Mouse (Mus musculus) urinary bladder, postnatal 4 days (tissue): ENCODE measurements at regions not wholly inside any gene's neighbourhood (a gene's known extent, or its start where the extent isn't known, plus 50 kb on each side); places are given as distances from the start of the nearest gene placed in this dataset.
A peak's percentile ranks its signal among the peaks of the same experiment; 100 is the strongest.
"Not testable (repeated sequence)": the region's sequence is repeated elsewhere in the genome, so short reads cannot be mapped to it uniquely, and the experiment has no call there.

ENCODE experiments used
- DNase-seq, 2 experiments: peaks; one replicate each; pipeline ENCODE4 v3.0.0; 2021 to 2022; ENCODE audit warnings: low spot score in 2 of 2

DNA sequence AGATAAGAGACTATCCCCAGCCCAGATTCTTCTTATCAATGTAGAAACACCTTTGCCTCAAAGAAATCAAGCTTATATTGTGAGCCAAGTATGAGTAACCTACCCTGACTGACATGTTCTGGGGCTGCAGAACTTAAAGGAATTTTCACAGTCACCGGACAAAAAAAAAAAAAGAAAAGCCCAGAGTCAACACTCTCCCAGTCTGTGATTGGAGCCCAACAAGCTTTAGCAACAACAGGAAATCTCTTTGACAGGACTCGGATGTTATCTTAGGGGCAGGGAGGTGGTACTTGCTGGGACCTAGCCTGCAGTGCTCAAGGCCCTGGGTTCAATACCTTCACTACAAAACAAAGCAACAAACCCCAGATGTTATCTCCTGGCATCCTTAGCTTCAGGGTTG, 114.2 kb downstream of the Nectin1 start:
- no peak for DNase-seq

DNA sequence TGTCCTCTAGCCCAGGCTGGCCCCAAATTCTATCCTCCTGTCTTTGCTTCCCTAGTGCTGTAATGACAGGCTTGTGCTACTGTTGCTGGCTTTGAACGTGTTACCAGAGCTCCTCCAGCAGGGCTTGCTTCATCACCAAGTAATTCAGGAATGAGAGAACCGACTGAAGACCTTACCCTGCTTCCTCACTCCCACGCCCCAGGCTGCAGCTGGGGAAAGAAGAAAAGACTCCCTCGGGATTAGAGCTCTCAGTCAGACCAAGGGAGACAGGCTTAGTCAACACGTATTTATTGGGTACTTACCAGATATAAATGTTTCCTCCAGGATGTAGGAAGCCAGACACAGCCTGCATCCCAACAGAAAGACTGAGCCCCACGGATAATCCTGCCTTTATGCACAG, 115.0 kb downstream of the Nectin1 start:
- DNase-seq, result no peak

DNA sequence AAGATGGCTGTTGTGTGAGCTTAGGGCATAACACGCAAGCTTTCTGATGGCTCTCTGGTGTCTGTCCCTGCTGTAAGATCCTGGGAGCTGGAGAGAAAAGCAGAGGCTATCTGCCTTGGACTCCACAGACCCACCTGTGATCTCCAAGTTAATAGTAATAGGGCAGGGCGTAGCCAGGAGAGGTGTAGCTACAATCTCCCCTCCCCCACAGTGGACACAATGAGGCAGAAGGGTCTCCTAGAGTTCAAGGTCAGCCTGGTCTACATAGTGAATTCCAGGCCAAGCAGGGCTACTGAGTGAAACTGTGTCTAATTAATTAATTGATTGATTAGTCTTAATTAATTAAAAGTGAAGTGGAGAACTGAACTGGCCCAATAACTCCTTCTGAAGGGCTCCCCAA, 116.5 kb downstream of the Nectin1 start:
- no peak for DNase-seq

DNA sequence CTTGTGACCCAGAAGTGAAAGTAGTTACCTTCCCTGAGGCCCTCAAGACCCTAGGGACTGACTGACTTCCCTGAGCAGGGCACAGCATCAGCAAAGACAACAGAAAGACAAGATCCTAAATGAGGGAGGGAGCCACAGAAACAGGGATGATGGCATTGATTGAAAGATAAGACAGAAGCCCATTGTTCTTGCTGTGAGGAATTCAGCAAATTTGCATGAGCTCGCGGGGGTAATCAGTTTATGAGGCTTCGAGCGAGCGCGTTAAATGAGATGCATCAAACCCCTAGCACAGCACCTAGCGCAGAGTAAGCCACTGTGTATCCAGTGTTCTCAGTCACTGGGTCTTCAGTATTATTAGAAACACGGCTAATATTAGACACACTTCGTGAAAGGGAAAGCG, 117.6 kb downstream of the Nectin1 start:
- DNase-seq, result no peak

DNA sequence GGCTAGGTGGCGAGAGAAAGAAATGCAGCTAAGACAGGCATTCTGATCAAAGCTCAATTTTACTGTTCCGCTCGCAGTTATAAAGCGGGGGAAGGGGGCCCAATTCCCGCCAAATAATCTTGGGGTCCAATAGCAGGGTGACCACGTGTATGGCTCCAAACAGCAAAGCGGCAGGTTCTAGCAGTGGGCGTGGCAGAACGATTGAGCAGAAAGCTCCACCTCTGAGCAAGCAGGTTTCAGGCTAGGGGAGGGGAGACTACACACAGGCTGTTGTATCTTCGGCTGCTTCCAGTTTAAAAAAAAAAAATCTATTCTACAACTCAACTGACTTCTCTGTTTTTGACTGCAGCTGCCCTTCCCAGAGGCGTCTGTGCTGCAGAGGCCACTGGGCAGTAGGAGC, 118.2 kb downstream of the Nectin1 start:
- DNase-seq, result not testable (repeated sequence)

DNA sequence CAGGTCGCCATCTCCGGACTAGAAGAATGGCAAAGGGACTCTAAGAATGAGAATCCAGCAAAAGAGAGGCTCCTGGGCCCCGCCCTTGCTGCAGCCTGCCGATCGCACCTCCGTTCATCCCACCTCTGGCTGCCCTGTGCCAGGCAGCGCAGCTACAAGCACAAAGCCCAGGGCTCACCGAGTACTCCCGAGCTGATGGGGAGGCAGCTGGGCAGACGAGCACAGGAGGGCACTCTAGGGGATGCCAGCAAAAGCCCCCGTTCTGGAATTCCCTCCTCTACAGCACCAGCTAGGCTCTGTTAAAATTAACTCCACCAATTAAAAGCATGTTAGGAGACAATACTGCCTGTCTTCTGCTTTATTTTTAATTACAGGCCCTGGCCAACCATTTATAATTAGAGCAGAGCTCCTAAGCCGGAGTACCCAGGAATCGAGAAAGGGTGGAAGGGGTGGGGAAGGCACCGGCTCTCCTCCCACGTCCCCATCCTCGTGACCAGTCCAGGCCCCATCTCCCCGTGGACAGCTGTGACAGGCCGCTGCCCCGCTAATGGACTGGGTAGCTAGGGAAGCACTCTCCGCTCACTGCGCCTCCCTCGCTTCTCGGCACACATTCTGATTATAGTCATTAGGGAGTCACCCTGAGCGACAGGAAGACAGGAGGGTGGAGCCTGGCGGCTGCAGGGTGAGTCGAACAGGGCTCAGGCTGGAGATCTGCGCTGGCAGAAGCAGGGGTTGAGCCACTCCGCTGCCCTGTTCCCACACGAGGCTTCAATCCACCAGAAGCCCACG, 120.0 kb downstream of the Nectin1 start:
- no peak for DNase-seq

DNA sequence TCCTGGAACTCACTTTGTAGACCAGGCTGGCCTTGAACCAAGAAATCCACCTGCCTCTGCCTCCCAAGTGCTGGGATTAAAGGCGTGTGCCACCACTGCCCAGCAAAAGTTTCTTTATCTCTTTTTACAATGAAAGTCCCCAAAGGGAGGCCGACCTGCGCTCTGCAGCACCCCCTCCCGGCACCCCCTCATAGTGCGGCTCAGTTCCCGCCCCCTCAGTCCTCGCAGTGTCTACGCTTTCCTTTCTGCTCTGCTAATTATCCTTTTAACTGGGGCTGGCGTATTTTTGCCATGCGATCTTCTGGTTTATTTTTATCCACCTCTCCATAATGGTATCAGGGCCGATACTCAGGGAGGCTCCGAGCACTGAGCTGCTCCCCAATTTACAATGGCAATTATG, 123.0 kb downstream of the Nectin1 start:
- DNase-seq, result no peak

DNA sequence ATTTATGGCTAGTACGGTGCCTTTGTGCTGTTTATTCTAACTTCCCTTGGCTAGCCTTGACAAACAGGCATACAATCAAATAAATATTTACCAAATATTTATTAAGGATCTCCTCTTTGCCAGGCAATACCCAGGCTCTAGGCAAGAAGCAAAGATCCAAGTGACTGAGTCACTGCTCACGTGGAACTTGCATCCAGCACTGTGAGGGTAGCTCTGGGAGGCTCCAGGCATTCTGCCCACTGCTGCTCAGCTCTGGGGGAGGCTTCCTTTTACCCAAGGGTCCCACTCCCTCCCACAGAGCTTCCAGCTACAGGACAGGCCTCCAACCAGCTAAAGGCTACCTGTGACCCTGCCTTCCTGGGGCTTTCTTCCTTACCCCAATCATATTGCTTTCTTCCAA, 130.1 kb downstream of the Nectin1 start:
- no peak for DNase-seq

DNA sequence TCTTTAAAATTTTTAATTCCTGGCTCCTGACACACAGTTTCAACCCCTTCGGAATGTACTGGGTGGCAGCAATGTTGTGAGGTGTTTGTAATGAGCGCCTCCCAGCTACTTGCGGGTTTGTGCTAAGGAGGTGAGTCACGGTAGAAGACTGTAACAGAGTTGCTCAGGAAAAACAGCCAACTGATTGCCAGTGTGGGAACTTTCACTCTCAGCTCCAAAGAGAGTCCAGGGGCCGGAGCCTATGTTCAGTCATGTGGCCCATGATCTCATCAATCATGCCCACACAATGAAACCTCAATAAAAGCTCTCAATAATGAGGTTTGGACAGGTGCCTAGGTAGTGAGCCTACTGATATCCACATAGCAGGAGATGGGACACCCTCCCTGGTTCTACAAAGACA, 130.5 kb downstream of the Nectin1 start:
- no peak for DNase-seq

DNA sequence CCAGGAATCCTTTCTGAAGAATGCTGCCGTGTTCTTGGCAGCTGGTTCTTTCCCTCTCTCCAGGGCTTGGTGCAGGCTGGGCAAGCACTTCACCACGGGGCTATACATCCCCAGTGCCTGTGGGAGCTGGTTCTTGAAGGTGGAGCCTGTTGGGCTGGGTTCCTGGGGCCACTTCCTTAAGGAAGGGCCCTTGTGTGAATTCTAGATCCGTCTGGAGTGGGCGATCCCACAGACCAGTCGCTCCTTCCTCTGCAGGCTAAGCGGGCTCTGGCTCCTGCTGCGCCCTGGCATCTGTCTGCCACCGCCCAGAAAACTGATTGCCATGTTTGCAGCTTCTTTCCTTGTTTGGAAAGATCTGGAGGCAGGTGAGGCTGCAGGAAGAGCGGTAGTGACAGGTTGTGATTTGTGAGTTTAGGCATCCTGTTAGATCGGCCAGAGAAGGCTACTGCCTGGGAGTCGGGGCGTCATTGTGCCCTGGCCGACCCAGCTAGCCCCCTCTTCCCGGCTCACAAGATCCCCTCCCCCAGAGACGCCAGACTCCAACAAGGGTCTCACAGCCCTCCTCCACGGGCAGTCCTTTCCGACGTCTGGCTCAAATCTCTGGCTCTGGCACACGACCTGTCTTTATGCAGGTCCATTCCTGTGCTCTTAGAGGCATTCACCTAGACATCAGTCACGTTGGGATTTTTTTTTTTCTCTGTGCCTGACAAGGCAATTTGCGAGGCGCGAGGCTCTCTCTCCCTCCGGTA, 135.6 kb downstream of the Nectin1 start:
- DNase-seq, result no peak

DNA sequence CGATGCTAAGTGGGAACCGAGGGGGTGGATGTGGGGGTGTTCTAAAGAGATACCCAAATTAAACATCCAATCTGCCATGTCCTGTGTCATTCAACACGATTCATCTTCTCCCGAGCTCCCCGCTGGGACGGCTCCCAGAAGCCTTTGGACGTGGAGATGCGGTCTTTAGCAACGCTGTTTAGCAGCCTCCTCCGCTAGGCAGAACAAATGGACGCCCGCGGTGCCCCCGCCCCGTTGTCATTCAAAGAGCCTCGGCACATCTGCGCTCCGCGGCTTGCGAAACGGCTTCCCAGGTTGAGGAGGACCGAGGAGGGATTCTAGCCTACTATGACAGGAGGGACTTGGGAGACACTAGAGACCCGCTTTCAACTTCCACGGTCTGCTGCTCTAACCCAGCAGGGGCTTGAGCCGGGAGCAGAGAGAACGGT, 136.2 kb downstream of the Nectin1 start:
- no peak for DNase-seq

DNA sequence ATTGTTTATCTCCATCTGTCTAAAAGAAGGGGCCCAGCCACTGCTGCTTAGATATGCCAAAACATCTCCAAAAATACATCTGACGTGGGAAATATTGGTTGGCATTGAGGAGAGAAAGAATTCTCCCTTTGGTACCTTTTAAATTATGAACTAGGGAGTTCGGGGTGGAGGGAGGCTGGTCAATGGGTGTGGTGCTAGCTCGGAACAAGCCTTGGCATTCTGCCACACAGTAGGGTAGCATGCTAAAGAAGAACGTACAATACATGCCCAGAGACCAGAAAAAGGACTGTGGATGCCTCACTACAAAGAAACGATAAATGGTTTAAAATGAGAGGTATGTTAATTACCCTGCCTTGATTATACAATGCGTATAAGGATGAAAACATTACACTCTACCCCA, 149.3 kb downstream of the Nectin1 start:
- no peak for DNase-seq

DNA sequence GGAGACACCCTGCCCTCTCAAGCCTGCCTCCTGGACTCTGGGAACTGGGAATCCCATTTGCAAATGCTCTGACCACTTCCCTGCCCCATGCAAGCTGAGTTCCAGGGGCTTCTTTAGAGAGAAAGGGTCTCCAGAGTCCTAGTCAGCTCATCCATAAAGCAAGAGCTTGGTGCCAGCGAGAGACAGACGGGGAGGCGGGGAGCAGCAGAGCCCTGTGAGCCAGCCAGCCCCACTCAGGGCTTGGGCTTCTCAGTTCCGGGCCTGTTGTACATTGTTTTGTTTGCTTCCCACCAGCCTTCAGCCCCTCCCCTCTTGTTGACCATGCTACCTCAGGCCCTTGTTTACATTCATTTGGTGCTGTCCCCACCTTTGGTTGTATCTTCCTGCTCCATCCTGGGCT, 143.9 kb upstream of the Thy1 start:
- DNase-seq, result no peak

DNA sequence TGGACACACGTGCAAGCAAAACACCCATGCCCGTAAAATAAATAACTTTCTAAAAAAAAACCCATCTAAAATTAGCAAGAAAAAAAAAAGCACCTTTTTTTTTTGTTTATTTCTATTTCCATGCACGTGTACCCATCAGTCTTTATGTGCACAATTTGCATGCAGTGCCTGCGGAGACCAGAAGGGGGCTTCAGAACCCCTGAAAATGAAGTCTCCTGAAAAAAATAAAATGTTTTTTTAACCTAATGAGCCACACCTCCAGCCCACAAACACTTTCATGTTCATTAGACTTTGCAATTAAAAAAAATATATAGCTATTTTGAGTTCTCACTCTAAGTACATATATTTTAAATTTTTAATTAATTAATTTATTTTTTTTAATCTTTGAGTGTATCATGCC, 134.9 kb upstream of the Thy1 start:
- DNase-seq, result no peak

DNA sequence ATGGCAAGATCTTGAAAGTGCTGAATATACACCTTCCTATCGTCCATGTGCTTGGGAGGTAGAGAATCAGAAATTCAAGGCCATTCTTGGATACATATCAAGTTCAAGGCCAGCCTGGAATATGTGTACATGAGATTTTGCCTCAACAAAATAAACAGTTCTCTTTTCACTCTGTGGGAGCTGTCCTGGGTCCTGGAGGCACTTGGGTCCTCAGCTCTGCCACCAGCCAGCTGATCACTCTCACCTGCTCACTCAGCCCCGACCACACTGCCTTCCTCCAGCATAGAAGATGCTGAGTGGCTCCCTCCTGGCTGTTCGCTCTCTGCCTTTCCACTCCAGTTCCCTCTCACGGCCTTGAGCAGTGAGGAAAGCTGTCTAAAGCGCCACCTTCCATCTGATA, 128.2 kb upstream of the Thy1 start:
- no peak for DNase-seq

DNA sequence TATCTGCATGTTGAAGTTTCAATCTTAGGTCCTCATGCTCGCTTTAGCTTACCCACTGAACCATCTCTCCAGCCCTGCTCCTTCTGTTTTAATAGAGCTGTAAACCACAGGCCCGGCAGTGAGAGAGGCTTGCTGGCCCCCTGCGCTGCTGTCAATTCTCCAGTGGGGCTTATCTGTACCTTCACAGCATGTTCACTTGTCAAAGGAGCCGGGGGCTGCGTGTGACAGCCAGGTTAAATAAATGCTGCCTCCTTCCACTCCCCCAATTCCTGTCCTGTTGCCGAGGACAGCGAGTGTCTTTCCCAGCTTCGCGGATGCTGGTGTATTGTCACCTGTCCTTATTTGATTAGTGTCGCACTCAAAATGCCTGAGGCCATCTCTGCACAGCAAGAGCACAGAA, 125.7 kb upstream of the Thy1 start:
- DNase-seq, result no peak

DNA sequence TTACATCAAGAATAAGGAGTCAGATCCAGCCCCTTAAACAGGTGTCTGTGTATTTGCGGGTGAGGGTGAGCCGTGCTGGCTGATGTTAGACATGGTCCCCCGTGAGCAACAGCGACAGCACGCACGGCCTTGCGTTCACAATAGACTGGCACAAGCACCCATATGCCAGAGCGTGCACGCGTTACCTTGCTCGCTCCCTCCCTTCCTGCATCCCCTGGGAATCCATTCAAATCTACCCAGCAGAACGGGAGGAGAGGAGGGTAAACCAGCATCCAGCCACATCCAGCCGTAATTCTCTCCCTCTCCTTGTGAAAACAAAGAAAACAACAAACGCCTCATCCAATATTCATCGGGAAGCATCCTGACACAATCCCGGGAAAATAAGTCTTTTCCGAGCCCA, 124.2 kb upstream of the Thy1 start:
- no peak for DNase-seq

DNA sequence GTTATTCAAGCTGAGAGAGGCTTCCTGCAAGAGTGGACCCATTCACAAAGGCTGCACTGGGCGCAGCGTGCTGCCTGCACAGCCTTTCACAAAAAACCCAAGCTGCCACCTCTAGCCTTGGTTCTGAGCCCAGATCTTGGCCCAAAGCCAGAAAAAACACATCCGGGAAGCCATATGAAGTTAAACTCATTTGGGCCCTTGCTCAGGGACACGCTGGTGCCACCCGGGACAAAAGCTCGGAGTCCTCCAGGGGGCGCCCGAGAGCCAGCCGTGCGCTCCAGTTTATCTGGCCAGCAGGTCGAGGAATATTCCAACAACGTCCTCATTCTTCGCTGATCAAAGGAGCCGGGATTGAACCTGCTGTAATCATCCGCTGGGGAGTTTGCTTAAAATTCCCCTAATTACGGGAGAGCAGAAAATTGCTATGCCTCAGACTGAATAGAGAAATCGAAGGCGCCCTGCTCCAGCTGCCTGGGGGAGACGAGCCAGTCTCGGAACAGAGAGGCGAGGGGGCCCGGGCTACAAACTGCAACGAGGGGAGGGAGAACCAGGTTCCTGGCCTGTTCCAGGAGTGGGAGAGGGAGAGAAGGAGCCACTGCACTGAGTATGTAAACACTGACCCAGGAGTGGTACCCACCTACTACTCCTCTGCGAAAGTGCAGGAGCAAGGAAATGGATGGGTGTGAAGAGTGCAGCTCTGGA, 123.0 kb upstream of the Thy1 start:
- DNase-seq, result peak; percentile 52 to 83

DNA sequence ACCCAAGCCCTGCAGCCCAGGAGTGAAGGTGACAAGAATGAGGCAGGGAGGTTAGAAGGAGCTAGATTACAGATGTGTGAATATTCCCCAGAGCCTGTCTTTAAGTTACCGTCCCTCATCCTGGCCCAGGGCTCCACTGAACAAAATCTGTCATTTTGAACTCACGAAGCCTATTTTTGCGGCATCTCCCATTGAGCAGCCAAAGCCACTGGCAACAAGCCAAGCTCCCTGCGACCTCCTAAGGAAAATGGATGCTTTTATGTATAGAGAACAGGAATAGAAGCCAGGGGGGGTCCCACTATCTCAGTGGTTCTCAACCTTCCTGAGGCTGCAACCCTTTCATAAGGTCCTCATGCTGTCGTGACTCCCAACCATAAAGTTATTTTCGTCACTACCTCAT, 121.0 kb upstream of the Thy1 start:
- no peak for DNase-seq

DNA sequence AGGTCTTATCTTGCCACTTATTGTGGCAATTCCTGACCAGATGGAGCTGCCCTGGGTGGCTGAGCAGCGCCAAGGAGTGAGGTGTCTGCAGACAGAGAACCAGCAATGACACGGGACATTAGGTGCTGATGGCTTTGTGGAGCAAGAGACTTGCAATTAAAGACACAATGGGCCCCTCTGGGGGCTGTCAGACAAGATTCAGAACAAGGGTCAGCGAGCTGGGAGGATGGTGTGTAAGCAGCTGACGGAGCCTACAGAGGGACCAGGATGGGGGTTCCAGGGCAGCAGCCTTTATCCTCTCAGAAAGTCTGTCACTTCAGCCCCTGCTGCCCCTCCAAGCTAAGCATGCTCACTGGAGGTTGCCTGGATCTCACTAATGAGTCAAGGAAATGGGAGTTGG, 120.1 kb upstream of the Thy1 start:
- no peak for DNase-seq

DNA sequence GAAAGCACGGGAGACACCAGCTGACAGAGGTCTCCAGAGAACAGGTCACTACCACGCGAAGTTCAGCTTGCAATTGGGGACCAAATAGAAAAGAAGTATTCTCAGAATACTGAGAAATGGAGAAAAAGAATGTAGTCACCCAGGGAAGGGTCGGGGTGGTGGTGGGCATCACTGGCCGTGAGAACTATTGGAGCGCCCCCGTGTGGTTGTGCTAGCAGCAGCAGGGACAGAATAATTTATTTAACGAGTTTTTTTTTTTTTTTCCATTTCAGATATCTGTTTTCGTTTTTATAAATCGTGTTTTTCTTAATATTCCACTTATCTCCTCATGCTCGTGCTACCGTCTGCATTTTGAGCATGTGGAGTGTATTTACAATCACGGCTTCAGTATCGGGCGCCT, 118.4 kb upstream of the Thy1 start:
- DNase-seq, result no peak

DNA sequence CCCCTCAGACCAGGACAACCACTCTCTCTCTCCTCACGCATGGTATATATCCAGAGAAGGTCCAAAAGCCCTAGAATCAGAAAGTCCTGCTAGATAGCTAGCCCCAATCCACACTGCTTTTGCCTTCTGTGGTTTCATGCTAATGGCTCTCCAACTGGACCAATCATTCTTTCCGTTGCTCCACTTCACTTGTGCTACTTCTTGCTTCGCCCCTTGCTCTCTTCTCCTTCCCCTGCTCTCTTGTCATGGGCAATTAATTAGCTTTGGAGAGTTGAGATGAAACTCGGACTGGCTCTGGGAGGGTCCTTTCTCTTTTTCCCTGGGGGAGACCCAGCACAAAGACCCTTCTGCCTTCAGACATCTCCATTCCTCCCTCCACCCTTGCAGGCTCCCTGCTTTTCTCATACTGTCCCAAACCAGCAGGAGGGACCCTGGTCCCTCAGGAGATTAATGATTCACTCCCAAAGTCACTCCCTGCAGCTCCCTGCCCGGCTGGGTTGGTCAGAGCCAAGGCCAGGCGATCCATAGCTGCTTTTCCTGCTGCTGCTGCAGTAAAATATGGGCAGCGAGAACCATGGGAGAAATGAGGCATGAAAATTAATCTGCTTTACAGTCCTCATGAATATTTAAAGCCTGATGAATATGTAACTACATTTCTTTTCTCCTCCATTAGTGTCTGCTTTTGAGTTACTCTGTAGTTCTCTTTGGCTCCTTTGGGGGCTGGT, 113.7 kb upstream of the Thy1 start:
- DNase-seq, result no peak
